Mouse (Mus musculus): ENCODE results near the gene Ipmk. TPM values are rescaled to one million over a fixed set of nuclear protein-coding genes. Genes with fewer than 3 reads are reported as not detected.

Gene Ipmk
- 2.8 TPM for polyA plus RNA-seq (2015; fragmentation: Illumina TruSeq; extraction: RNeasy Lipid Tissue Mini Kit (QIAGEN cat#74804); ENCODE audit: insufficient read depth, low read depth, low replicate concordance)

GRCm38 (mm10) chr10:71347509-71347949 is at the start of gene Ipmk:
TSS of gene Ipmk (plus strand) at chr10:71347763.

GRCm38 (mm10) chr10:71344579-71345143 is 2.9 kb upstream of the Ipmk start, which contains the start of gene Cisd1:
TSS of gene Cisd1 (minus strand) at chr10:71344954.

Other genes starting within 250 kb of the Ipmk start
- 7.8 TPM for gene Bicc1, start 188.1 kb upstream of the Ipmk start, polyA plus RNA-seq (2015; fragmentation: Illumina TruSeq; extraction: RNeasy Lipid Tissue Mini Kit (QIAGEN cat#74804); ENCODE audit: insufficient read depth, low read depth, low replicate concordance)
- 2.5 TPM for gene Tfam, start 109.5 kb upstream of the Ipmk start, polyA plus RNA-seq (2015; fragmentation: Illumina TruSeq; extraction: RNeasy Lipid Tissue Mini Kit (QIAGEN cat#74804); ENCODE audit: insufficient read depth, low read depth, low replicate concordance)
- 12.0 TPM for gene Ube2d1, start 62.5 kb upstream of the Ipmk start, polyA plus RNA-seq (2015; fragmentation: Illumina TruSeq; extraction: RNeasy Lipid Tissue Mini Kit (QIAGEN cat#74804); ENCODE audit: insufficient read depth, low read depth, low replicate concordance)
- gene Cisd1, start 2.8 kb upstream of the Ipmk start, polyA plus RNA-seq (2015; fragmentation: Illumina TruSeq; extraction: RNeasy Lipid Tissue Mini Kit (QIAGEN cat#74804); ENCODE audit: insufficient read depth, low read depth, low replicate concordance) = 14.6 TPM

Data from pancreas, adult 10 weeks (tissue).